Mouse (Mus musculus) CH12F3 (cell line): ENCODE results near the gene Gm20662.

ENCODE experiments used
- in situ Hi-C: fragments of 300-500 bp; cut with MboI; formaldehyde crosslinking; loops from 2 replicates; pipeline ENCODE4 v1.14.3; 2020; ENCODE audit warnings: low sequenced_read_pairs

Gm20662 gene

GRCm38 (mm10) chr9:107996049-107996448 lies at the start of gene Gm20662:
TSS of gene Gm20662 (plus strand) at chr9:107996349.
- in situ Hi-C loops = no loop called here

DNA sequence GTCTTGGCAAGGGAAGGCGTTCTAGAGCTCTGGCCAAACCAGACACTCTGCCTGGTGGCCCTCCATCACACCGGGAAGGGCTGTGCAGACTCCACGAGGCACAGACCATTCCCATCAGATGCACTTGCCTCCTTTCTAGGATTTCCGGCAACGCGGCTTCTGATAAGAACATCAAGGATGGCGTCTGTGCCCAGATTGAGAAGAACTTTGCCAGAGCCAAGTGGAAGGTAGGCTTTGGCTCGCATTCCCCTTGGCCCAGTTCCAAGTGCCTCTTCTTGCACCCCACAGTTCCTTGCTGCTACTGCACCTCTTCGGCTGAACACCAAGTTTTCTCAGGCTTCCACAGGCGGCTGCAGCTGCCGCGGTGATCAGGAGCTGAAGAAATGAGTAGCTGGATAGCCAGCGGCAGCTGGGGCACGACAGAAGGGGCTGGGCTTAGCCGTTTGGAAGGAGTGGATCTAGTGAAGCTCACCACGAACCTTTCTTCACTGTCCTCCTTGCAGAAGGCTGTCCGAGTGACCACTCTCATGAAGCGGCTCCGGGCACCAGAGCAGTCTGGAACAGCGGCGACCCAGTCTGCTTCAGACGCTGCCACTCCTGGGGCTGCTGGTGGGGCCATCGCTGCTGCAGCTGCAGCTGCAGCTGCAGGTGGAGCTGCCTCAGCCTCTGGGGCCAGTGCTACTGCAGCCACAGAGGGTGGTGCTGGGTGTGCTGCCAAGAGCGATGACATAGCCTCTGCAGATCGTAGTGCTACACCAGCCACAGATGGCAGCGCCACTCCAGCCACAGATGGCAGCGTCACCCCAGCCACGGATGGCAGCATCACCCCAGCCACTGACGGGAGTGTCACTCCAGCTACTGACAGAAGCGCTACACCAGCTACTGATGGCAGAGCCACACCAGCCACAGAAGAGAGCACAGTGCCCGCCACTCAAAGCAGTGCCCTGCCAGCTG lies 48.6 kb upstream of the Gm20662 start:
- in situ Hi-C loops = no loop called here

DNA sequence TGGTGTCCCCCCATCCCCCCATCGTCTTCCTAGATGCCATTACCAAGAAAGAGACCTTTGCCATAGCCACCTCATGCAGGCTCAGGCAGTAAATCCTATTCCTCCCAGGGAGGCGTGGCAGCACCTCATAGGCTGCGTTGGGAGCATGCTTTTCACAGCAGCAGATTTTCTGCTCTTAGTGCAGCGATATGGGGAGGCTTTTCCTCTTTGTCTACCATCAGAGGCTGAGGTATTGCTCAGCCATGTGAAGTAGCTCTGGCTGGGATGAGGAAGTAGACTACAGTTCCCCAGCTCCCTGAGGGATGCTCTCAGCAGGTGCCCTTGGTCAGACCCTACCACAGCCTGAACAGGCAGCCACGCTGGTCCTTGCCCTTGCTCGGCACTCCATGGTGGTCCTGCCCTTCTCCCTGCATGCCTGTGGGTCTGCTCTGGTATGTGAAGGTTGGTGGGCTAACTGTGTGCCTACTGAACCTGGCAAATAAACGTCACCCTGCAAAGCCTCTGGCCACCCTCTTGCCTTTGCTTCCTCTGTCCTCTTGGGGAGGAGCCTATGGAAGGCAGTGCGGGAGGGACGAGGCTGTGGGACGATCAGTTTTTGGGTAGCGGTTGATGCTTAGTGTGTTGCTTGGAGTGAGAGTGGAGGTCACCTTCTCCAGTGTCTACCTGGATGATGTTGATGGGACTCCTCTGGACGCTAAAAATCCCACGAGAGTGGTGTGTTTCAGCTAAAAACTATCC lies 46.8 kb upstream of the Gm20662 start:
- in situ Hi-C loops = no loop called here

- in situ Hi-C loops = no loop called here
Observed at GRCm38 (mm10) chr9:107949922-107950235, 46.3 kb upstream of the Gm20662 start, which contains the start of gene Traip. TSS of gene Traip (plus strand) at chr9:107950136.

DNA sequence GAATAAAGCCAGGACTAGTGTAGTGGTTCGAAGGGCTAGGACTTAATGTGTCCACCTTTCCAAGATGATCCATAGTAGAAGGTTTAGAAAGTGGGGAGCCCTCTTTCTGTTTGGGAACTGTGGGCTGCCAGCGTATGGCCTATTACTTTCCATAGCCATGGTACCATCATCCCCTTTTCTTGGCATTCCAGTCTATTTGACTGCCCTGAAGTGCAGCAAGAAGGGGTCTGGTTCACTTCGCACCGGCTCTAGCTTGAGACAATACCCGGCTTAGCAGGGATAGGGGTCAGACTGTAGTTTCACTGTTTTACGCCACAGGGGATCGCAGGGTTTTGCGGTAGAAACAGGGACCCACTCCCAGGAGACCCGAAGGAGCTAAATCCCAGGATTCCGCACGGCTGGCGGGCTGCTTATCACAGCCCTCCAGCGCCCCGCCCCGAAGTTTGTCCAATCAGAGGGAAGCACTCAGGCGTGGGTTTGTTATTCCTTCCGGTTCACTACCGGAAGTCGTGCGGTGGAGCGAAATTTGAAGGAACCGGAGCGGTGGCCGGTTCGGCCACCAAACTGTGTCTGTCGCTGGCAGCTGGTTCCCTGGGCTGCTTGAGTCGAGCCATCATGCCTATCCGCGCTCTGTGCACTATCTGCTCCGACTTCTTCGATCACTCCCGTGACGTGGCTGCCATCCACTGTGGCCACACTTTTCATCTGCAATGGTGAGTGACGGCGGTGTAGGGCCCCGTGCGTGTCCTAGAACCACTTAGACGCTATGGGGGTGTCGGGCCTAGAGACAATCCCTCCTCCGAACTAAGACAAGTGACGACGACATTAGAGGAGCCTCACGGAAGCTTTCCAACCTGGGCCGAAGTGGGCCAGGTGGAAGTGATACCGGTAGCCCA lies 45.4 kb upstream of the Gm20662 start:
- in situ Hi-C loops = no loop called here

DNA sequence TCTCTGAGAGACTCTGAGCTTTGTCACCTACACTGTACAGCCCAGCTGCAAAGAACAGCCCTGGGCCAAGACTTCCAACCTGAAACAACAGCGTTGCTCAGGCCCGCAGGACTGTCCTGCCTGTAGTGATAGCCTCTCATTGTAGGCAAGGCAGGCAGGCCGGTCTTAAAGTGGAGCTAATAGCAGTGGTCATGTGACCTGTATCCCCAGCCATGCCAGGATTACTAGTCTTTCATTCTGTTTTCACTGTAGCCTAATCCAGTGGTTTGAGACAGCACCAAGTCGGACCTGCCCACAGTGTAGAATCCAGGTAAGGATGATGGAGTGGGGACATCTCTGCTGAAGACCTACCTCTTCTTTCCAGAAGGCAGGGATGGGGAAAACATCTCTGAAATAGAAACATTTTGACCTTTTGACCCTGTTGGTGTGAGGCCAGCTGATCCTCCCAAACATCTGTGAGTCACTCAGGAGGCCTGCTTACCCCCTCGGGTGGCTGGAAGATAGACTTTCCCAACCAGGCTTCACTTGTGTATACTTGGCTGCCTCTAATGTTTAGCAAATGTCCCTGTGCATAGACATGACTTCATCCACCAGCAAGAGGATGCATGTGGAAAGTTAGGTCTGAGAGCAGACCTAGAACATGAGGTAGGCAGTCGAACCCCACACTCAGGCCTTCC lies 40.4 kb upstream of the Gm20662 start:
- in situ Hi-C loops = no loop called here

DNA sequence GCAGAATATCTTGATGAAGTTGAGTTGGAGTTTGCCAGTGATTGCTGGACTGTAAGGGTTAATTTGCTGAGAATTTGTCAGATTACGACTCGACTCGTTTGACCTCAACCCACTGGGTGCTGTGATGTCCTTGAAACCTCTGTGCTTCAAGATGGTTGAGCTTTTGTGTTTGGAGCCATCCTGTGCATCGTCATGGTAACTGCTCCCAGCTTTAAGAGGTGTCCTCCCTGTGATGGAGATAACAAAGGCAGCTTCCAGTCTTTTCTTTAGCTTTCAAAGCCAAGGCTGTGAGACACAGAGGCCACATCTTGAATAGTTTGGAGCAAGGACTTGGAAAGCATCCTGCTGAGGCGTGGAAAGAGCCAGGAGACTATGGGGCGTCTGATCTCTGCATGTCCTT lies 39.0 kb upstream of the Gm20662 start:
- in situ Hi-C loops = no loop called here

GRCm38 (mm10) chr9:107959896-107960295 lies 36.3 kb upstream of the Gm20662 start:
- in situ Hi-C loops = no loop called here

DNA sequence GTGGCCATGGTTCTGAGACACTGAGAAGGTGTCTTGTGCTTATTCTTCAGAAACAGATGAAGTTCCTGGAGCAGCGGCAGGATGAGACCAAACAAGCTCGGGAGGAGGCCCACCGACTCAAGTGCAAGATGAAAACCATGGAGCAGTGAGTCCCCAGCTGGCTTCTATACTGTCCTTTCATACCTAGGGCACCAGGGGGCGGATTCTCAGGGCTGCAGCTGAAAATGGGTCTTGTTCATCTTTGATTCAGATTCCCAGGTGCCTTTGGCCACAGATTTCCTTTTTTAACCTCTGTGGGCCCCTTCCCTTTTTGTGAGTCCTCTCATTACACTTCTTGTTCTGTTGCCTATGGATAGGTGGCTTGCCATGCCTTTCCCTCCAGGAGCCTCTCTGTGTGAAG lies 35.2 kb upstream of the Gm20662 start:
- in situ Hi-C loops = no loop called here

DNA sequence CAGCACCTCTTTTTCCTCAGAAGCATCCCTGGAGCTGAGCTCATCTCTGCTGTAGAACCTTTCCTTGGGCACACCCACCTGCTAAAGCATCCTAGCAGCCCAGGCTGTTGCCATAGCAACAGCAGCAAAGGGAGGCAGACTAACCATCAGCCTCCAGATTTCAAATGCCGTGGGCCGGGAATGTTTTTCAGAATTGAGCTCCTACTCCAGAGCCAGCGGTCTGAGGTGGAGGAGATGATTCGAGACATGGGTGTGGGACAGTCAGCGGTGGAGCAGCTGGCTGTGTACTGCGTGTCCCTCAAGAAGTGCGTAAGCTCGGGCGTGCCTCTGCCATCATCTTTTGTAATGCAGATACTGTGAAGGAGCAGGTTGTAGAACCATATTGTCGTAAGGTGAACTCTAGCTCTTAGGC lies 34.8 kb upstream of the Gm20662 start:
- in situ Hi-C loops = no loop called here

GRCm38 (mm10) chr9:107961881-107962280 lies 34.3 kb upstream of the Gm20662 start:
- in situ Hi-C loops = no loop called here

DNA sequence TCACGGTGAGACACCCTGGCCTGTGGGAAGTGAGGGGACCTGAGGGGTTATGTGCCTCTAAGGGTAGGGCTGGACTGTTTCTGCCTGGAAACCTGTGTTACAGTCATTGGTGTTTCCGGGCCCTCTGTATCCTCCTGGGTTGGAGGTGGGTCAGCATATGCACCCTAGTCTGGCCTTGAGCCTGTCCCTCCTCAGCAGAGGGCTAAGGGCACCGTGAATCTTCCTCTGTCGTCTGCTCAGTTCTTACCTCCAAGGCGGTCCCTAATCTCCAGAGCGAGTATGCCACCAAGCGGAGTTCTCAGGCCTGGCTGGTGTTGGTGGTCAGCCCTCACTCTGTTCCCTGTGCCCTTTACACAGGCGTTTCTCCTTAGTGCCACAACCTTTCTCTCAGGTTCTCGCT lies 33.2 kb upstream of the Gm20662 start:
- in situ Hi-C loops = no loop called here

DNA sequence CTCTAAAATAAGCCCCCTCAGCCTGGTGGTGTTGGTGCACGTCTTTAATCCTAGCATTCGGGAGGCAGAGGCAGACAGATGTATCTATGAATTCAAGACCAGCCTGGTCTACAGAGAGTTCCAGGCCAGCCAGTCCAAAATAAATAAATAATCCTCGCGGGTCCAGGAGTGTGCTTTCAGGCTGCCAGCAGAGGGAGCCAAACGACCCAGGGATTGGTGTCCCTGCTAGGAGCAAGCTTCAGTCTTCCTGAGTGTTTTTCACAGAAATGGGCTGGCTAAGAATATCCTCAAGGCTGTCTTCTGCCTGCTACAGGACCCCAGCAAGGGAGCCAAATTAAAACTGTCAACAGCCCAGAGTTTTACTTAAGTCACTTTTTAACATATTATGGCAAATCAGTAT lies 32.4 kb upstream of the Gm20662 start:
- in situ Hi-C loops = no loop called here

- in situ Hi-C loops = no loop called here
Observed at GRCm38 (mm10) chr9:107964681-107965080, 31.5 kb upstream of the Gm20662 start.

DNA sequence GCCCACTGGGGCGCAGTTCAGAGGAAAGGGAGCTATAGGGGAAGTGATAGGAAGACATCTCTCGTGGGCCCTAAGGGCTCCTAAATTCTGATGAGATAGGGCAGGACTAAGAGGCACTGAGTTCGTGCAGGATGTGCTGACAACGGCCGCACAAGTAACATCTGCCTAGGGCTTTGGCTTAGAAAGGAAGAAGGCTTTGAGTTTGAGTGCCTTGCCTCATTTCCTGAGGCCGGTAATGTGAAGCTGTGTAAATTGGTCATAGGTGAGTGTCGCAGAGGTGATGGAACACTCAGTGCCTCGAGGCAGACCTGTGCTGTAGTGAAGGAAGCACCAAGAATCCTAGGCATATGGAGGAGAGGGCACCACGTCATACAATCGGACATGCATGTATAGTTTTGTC lies 29.5 kb upstream of the Gm20662 start:
- in situ Hi-C loops = no loop called here

GRCm38 (mm10) chr9:107967437-107967836 lies 28.7 kb upstream of the Gm20662 start:
- in situ Hi-C loops = no loop called here

DNA sequence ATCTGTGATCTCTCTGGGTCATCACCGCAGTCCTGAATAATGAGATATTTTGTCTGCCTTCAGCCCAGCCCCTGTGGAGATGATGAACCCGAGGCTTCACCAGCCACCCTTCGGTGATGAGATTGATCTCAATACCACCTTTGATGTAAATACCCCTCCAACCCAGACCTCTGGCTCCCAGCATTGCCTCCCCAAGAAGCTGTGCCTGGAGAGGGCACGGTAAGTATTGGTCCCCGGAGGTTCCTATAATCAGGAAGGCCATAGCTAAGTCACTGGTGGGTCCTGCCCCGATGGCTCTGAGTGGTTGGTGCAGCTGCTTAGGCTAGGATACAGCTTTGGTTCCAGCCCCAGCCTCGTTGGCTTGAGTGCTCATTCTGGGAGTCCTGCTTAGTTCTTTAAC lies 27.6 kb upstream of the Gm20662 start:
- in situ Hi-C loops = no loop called here

GRCm38 (mm10) chr9:107970311-107970710 lies 25.8 kb upstream of the Gm20662 start:
- in situ Hi-C loops = no loop called here

- in situ Hi-C loops = no loop called here
Observed at GRCm38 (mm10) chr9:107971690-107972541, 24.2 kb upstream of the Gm20662 start.
